Mouse (Mus musculus) G1E (cell line): ENCODE measurements around the gene Bex4. TPM values are rescaled to one million over a fixed set of nuclear protein-coding genes. Genes with fewer than 3 reads are reported as not detected.
A peak's percentile ranks its signal among the peaks of the same experiment; 100 is the strongest.
"Not testable (repeated sequence)": the region's sequence is repeated elsewhere in the genome, so short reads cannot be mapped to it uniquely, and the experiment has no call there.

Source experiments
- ATAC-seq: 2 replicates; pipeline ENCODE4 v1.8.0; 2016; ENCODE audit warnings: mild to moderate bottlenecking; ENCODE audit not compliant: insufficient number of reproducible peaks, poor library complexity, low FRiP score, severe bottlenecking; ENCODE audit errors: extremely low read depth
- DNase-seq: peaks from one replicate; pipeline ENCODE4 v3.0.0; 2012; ENCODE audit warnings: low spot score
- H3K27me3 ChIP-seq: 2 replicates; pipeline ENCODE4 v1.6.1; 2012; ENCODE audit warnings: mild to moderate bottlenecking, low read length, inconsistent platforms; ENCODE audit not compliant: insufficient read depth
- H3K36me3 ChIP-seq: replicated peaks from 2 replicates; pipeline ENCODE3; 2012; ENCODE audit warnings: mild to moderate bottlenecking, inconsistent platforms
- H3K4me1 ChIP-seq: 2 replicates; pipeline ENCODE4 v1.6.1; 2012; ENCODE audit warnings: low read depth, low read length, inconsistent platforms, mixed read lengths; ENCODE audit not compliant: insufficient read depth
- H3K4me3 ChIP-seq: 2 replicates; pipeline ENCODE4 v1.5.1; 2012; ENCODE audit warnings: low read depth, mild to moderate bottlenecking, inconsistent platforms, low read length, moderate library complexity, mixed read lengths
- H3K9me3 ChIP-seq: replicated peaks from 2 replicates; pipeline ENCODE4 v1.6.1; 2012; ENCODE audit warnings: inconsistent platforms
- CTCF ChIP-seq: IDR thresholded peaks from 2 replicates; pipeline ENCODE4 v1.5.1; 2012; ENCODE audit warnings: low read depth, low read length, inconsistent platforms, mixed read lengths
- GATA1 ChIP-seq: IDR thresholded peaks from 2 replicates; pipeline ENCODE4 v1.6.1; 2012; ENCODE audit warnings: borderline replicate concordance, low read length, inconsistent platforms, mixed read lengths
- GATA2 ChIP-seq: IDR thresholded peaks from 2 replicates; pipeline ENCODE4 v1.6.1; 2012; ENCODE audit warnings: low read depth, low read length, inconsistent platforms, borderline replicate concordance
- POLR2AphosphoS5 ChIP-seq: IDR thresholded peaks from 2 replicates; pipeline ENCODE4 v1.6.1; 2012; ENCODE audit warnings: low read depth, low read length, inconsistent platforms; ENCODE audit not compliant: insufficient replicate concordance
- TAL1 ChIP-seq: conservative IDR thresholded peaks from 2 replicates; pipeline ENCODE4 v1.6.1; 2012; ENCODE audit warnings: low read depth, low read length, inconsistent platforms, mixed read lengths
- polyA plus RNA-seq: library from polyadenylated mRNA; stranded (reverse); fragments of >175 nt; gene quantifications from 2 replicates; pipeline ENCODE4 v1.2.3, GENCODE M21; 2012
- total RNA-seq, 2 experiments: library from RNA; stranded (forward) in 1 of 2; stranded (reverse) in 1 of 2; fragments of 200-1000 nt in 1 of 2; fragments of >200 nt in 1 of 2; fragmentation: Nextera tagmentation in 1 of 2; gene quantifications; 2 replicates each; pipeline ENCODE4 v1.2.3; 2014 to 2017

The Bex4 gene
- 1.3 TPM in 1 of 2 replicates, not detected in the other for total RNA-seq (2014; fragmentation: Nextera tagmentation)
- total RNA-seq (2017): 31.7 and 47.9 TPM in 2 replicates
- polyA plus RNA-seq: 15.0 and 16.7 TPM in 2 replicates

GRCm38 (mm10) chrX:136138827-136139639, at the start of gene Bex4:
Gene Bex4, plus strand, starts transcription at chrX:136138996.
- H3K4me1 ChIP-seq, H3K9me3 ChIP-seq, H3K36me3 ChIP-seq, ATAC-seq, H3K27me3 ChIP-seq, DNase-seq: not testable (repeated sequence)
- H3K4me3 ChIP-seq: peak within 1 kb of the TSS; percentile 51; the same call in 1 of the 2 replicates

DNA sequence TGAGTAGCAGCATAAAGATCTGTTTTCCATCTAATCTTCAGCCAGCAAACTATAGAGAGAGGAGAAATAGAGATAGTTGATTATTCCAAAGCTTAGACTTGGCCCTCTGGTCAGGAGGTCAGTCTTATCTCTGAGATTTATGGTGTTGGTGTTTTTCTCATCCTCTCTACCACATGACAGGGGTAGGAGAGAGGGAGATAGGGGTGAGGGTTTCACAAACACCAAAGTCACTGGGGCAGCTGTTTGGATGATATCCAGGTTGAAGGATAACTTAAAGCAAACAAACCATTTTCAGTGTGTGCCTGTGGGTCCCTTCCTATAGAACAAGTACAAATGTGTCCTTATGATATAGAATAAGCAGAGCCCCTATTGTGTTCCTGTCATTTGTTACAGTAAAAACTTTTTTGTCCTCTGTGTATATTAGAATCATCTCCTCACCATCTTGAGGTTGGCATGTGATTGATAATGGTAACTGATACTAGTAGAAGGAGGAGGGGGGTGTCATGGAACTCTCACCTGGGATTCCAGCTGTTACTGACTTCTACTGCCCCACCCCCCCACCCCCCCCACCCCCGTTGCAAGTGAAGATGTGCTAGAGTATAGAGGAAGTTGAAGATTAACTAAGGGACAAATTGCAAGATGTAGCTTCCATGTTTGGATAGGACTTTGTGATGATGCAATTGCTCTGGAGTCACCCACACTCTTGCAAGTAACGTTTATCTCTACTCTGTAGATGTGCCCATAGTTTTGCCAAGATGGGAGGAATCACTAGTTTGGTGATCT, 46.1 kb upstream of the Bex4 start:
- Histone ChIP-seq H3K4me1 (no peaks in the 10 kb centered on the region), H3K27me3 (no peaks in the 10 kb centered on the region), H3K4me3 (no peak overlapping the region), H3K9me3 (no peaks in the 10 kb centered on the region), H3K36me3 (no peaks in the 10 kb centered on the region)
- no peak for DNase-seq
- no peak for ATAC-seq
- TF ChIP-seq POLR2AphosphoS5 (no peak), GATA1 (no peak), TAL1 (no peak), GATA2 (no peak), CTCF (no peak)

- H3K36me3 ChIP-seq: no peaks in the 10 kb centered on the region
- H3K27me3 ChIP-seq: no peaks in the 10 kb centered on the region
- TF ChIP-seq GATA1 (no peak), TAL1 (no peak), POLR2AphosphoS5 (no peak), CTCF (no peak), GATA2 (no peak)
- no peaks in the 10 kb centered on the region for H3K9me3 ChIP-seq
- DNase-seq (no peak), ATAC-seq (no peak)
- no peaks in the 10 kb centered on the region for H3K4me1 ChIP-seq
- H3K4me3 ChIP-seq: no peak overlapping the region
Observed at GRCm38 (mm10) chrX:136094421-136094820, 44.4 kb upstream of the Bex4 start.

- no peak for TF ChIP-seq POLR2AphosphoS5
- no peak for TF ChIP-seq GATA1
- TF ChIP-seq CTCF: no peak
- no peak for TF ChIP-seq GATA2
- Histone ChIP-seq H3K4me3 (no peak overlapping the region), H3K9me3 (no peaks in the 10 kb centered on the region), H3K36me3 (no peaks in the 10 kb centered on the region), H3K27me3 (no peaks in the 10 kb centered on the region), H3K4me1 (no peaks in the 10 kb centered on the region)
- no peak for ATAC-seq
- no peak for DNase-seq
Observed at GRCm38 (mm10) chrX:136104046-136104723, 34.6 kb upstream of the Bex4 start.

DNA sequence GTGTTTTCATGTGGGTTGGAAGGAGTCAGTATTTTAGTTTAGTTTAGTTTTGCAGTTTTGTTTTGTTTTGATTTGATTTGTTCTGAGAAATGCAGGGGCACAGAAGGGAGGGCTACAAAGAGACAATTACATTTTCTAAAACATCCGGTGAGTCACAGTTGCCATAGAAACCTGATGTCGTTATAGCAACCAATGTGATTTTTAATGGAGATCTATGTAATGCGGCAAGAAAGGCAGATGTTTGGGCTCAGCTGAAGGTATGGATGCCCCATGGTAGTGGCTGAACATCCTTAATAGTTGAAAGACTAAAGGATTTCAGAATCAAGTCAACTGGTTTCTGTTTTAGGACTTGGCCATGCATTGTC, 34.1 kb upstream of the Bex4 start:
- Histone ChIP-seq H3K9me3 (no peaks in the 10 kb centered on the region), H3K4me3 (no peak overlapping the region), H3K4me1 (no peaks in the 10 kb centered on the region), H3K36me3 (no peaks in the 10 kb centered on the region), H3K27me3 (no peaks in the 10 kb centered on the region)
- no peak for ATAC-seq
- DNase-seq: no peak
- TF ChIP-seq POLR2AphosphoS5 (no peak), GATA1 (no peak), CTCF (no peak), TAL1 (no peak), GATA2 (no peak)

DNA sequence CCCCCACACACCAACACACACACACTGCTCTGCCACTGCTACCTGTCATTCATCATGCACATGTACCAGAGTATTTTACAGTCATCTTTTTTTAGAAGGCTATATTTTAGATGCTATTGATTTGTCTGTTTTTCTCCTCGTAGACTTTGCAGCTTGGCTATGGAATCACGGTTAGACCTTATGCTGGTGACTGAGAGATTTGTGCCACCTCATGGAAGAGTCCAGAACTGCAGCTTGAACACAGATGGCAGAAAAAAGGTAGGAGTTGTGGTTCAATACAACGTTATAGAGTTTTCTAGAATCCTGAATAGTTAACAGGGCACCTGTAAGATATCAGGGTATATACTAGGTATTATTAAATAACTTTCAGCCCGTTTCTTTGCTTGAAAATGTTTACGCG, 30.9 kb upstream of the Bex4 start:
- no peaks in the 10 kb centered on the region for H3K36me3 ChIP-seq
- no peak for DNase-seq
- H3K9me3 ChIP-seq: no peaks in the 10 kb centered on the region
- TF ChIP-seq GATA2: no peak
- no peak for TF ChIP-seq CTCF
- no peak for TF ChIP-seq TAL1
- no peak for TF ChIP-seq GATA1
- TF ChIP-seq POLR2AphosphoS5: no peak
- H3K27me3 ChIP-seq: no peaks in the 10 kb centered on the region
- ATAC-seq: no peak
- no peaks in the 10 kb centered on the region for H3K4me1 ChIP-seq
- no peak overlapping the region for H3K4me3 ChIP-seq
